Mouse (Mus musculus): Measurements from ENCODE around the gene Cir1.

- no peak for TF ChIP-seq CTCF (IDR thresholded peaks at IDR 0.05; ENCODE audit: low read depth, low read length)
- TF ChIP-seq POLR2A (IDR thresholded peaks at IDR 0.05; ENCODE audit: insufficient read depth, low read length) = no peak
- no peak for TF ChIP-seq EP300 (IDR thresholded peaks at IDR 0.05; ENCODE audit: insufficient read depth, low read depth, low read length)
These were observed 4.9 kb upstream of the Cir1 start for GRCm38 (mm10) chr2:73317426-73317825.
